Mouse (Mus musculus): Measurements from ENCODE around the gene Pdcd1lg2.
A peak's percentile ranks its signal among the peaks of the same experiment; 100 is the strongest.
"Not testable (repeated sequence)": the region's sequence is repeated elsewhere in the genome, so short reads cannot be mapped to it uniquely, and the experiment has no call there.

Pdcd1lg2 gene

GRCm38 (mm10) chr19:29406042-29407017 lies 4.4 kb upstream of the Pdcd1lg2 start:
- Histone ChIP-seq H3K36me3 (ENCODE audit: insufficient read depth, low read length) (no peaks in the 10 kb centered on the region), H3K4me3 (replicated peaks; ENCODE audit: low read length) (no peak overlapping the region), H3K9me3 (ENCODE audit: low read length) (no peaks in the 10 kb centered on the region), H3K4me1 (replicated peaks; ENCODE audit: low read depth, low read length) (no peaks in the 10 kb centered on the region), H3K27me3 (ENCODE audit: insufficient read depth, low read length) (no peaks in the 10 kb centered on the region)
- no peak for TF ChIP-seq CTCF (conservative IDR thresholded peaks at IDR 0.05; ENCODE audit: low read length)
- no peak for TF ChIP-seq POU5F1 (IDR thresholded peaks at IDR 0.05; ENCODE audit: borderline replicate concordance, low read length)
- no peak for TF ChIP-seq NANOG (IDR thresholded peaks at IDR 0.05; ENCODE audit: borderline replicate concordance, low read length)

GRCm38 (mm10) chr19:29412476-29413420 lies 2.0 kb downstream of the Pdcd1lg2 start:
- Histone ChIP-seq H3K4me1 (replicated peaks; ENCODE audit: low read depth, low read length) (no peaks in the 10 kb centered on the region), H3K36me3 (ENCODE audit: insufficient read depth, low read length) (no peaks in the 10 kb centered on the region), H3K27me3 (ENCODE audit: insufficient read depth, low read length) (no peaks in the 10 kb centered on the region), H3K9me3 (ENCODE audit: low read length) (no peaks in the 10 kb centered on the region), H3K4me3 (replicated peaks; ENCODE audit: low read length) (no peak overlapping the region)
- TF ChIP-seq CTCF (conservative IDR thresholded peaks at IDR 0.05; ENCODE audit: low read length) (no peak), POU5F1 (IDR thresholded peaks at IDR 0.05; ENCODE audit: borderline replicate concordance, low read length) (no peak), NANOG (IDR thresholded peaks at IDR 0.05; ENCODE audit: borderline replicate concordance, low read length) (no peak)

DNA sequence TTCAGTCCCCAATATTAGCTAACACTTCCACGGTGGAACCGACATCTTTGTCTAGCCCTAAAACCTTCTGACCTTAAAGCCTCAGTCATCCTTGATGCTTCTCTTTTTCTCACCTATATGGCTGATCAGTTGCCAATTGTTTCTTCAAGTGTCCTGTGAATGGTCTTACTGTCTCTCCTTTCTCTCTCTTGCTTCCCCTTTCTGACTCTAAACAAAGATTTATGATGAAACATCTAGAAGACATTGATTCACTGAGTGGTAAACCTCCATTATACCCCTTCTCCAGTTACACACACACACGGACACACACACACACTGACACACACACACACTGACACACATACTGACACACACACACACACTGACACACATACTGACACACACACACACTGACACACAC lies 3.8 kb downstream of the Pdcd1lg2 start:
- Histone ChIP-seq H3K4me3 (replicated peaks; ENCODE audit: low read length) (no peak overlapping the region), H3K27me3 (ENCODE audit: insufficient read depth, low read length) (no peaks in the 10 kb centered on the region), H3K4me1 (replicated peaks; ENCODE audit: low read depth, low read length) (no peaks in the 10 kb centered on the region), H3K36me3 (ENCODE audit: insufficient read depth, low read length) (no peaks in the 10 kb centered on the region), H3K9me3 (ENCODE audit: low read length) (no peaks in the 10 kb centered on the region)
- TF ChIP-seq NANOG (IDR thresholded peaks at IDR 0.05; ENCODE audit: borderline replicate concordance, low read length) (peak; percentile 45; the same call in 1 of the 2 replicates), POU5F1 (IDR thresholded peaks at IDR 0.05; ENCODE audit: borderline replicate concordance, low read length) (no peak), CTCF (conservative IDR thresholded peaks at IDR 0.05; ENCODE audit: low read length) (no peak)

DNA sequence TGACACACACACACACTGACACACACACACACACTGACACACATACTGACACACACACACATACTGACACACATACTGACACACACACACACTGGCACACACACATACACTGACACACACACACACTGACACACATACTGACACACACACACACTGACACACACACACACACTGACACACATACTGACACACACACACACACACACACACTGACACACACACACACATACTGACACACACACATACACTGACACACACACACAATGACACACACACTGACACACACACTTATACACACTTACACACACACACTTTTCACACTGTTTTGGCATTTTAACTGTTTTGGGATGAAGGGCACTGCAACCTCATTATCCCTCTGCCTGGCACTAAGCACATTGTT lies 4.2 kb downstream of the Pdcd1lg2 start:
- not testable (repeated sequence) for H3K27me3 ChIP-seq (ENCODE audit: insufficient read depth, low read length); H3K4me3 ChIP-seq (replicated peaks; ENCODE audit: low read length); H3K36me3 ChIP-seq (ENCODE audit: insufficient read depth, low read length); H3K9me3 ChIP-seq (ENCODE audit: low read length); H3K4me1 ChIP-seq (replicated peaks; ENCODE audit: low read depth, low read length)

DNA sequence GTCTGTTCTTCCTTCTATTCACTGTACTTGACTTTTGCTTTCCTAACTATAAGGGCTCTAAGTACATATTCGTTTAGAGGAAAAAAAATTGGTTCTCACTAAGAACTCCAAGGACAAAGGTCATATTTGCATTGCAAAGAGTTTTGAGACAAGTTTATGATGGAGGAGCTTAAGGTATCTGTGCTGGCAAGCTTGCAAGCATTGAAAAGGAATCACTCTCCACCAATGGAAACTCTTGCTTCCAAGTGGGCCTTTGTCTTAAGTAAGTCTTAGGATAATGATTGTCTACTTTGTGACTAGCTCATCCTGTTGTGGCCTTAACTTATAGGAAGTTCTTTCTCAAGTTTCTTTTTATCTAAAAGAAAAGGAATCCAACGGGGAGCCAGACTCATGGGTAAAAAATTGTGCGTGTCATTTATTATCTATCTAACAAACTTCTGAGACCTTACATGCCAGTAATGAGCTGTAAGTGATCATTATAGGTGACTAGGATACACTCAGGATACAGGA lies 5.7 kb downstream of the Pdcd1lg2 start:
- Histone ChIP-seq H3K9me3 (ENCODE audit: low read length) (no peaks in the 10 kb centered on the region), H3K4me3 (replicated peaks; ENCODE audit: low read length) (no peak overlapping the region), H3K4me1 (replicated peaks; ENCODE audit: low read depth, low read length) (no peaks in the 10 kb centered on the region), H3K27me3 (ENCODE audit: insufficient read depth, low read length) (no peaks in the 10 kb centered on the region), H3K36me3 (ENCODE audit: insufficient read depth, low read length) (no peaks in the 10 kb centered on the region)
- TF ChIP-seq POU5F1 (IDR thresholded peaks at IDR 0.05; ENCODE audit: borderline replicate concordance, low read length) (no peak), CTCF (conservative IDR thresholded peaks at IDR 0.05; ENCODE audit: low read length) (no peak), NANOG (IDR thresholded peaks at IDR 0.05; ENCODE audit: borderline replicate concordance, low read length) (no peak)

GRCm38 (mm10) chr19:29417188-29417587 lies 6.5 kb downstream of the Pdcd1lg2 start:
- Histone ChIP-seq H3K4me1 (replicated peaks; ENCODE audit: low read depth, low read length) (no peaks in the 10 kb centered on the region), H3K36me3 (ENCODE audit: insufficient read depth, low read length) (no peaks in the 10 kb centered on the region), H3K27me3 (ENCODE audit: insufficient read depth, low read length) (no peaks in the 10 kb centered on the region), H3K4me3 (replicated peaks; ENCODE audit: low read length) (no peak overlapping the region), H3K9me3 (ENCODE audit: low read length) (no peaks in the 10 kb centered on the region)
- TF ChIP-seq CTCF (conservative IDR thresholded peaks at IDR 0.05; ENCODE audit: low read length) (no peak), NANOG (IDR thresholded peaks at IDR 0.05; ENCODE audit: borderline replicate concordance, low read length) (no peak), POU5F1 (IDR thresholded peaks at IDR 0.05; ENCODE audit: borderline replicate concordance, low read length) (no peak)

DNA sequence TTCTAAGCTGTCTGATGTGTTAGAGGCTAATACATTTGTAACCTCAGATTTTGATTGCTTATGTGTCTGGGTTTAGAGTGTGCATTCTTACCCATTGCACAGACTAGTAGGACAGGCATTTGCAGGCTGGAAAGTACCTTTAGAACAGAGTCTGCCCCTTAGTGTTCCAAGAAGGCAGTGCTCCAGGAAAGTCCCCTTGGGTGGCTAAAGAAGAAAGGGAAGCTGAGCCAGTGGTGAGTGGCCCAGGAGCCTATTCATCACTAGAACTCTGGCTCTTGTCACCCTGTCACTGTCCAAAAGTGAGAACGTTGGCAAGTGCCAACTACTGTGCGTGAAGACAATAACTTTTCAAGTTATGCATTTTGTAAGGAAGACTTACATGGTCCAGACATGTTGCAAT lies 7.2 kb downstream of the Pdcd1lg2 start:
- H3K4me1 ChIP-seq (replicated peaks; ENCODE audit: low read depth, low read length): 0 out of 2 replicates have a peak, but pooled peaks cover 6% of the 10 kb centered on the region
- no peaks in the 10 kb centered on the region for H3K36me3 ChIP-seq (ENCODE audit: insufficient read depth, low read length)
- no peaks in the 10 kb centered on the region for H3K27me3 ChIP-seq (ENCODE audit: insufficient read depth, low read length)
- TF ChIP-seq CTCF (conservative IDR thresholded peaks at IDR 0.05; ENCODE audit: low read length) (no peak), POU5F1 (IDR thresholded peaks at IDR 0.05; ENCODE audit: borderline replicate concordance, low read length) (no peak), NANOG (IDR thresholded peaks at IDR 0.05; ENCODE audit: borderline replicate concordance, low read length) (no peak)
- H3K9me3 ChIP-seq (ENCODE audit: low read length): no peaks in the 10 kb centered on the region
- H3K4me3 ChIP-seq (replicated peaks; ENCODE audit: low read length): no peak overlapping the region

DNA sequence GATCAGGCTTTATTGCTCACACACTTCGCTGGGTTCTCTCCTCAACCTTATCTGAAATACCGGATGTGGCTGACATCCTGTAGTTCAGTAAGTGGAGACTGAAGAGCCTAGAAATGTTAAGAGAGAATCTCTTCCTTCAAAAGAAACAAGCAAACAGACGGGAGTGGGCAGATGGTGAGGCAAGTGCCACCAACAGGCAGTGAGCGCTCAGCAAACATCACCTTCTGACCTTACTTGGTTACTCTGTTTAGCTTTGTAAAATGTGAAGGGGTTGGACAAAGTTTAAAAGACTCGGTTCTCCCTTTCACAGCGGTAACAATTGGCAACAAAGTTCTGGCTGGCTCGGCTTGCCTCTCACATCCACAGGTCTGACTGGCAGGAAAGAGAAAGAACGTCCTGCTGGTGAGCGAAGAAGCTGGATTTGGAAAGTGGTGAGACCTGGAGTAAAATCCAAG lies 8.0 kb downstream of the Pdcd1lg2 start:
- Histone ChIP-seq H3K36me3 (ENCODE audit: insufficient read depth, low read length) (no peaks in the 10 kb centered on the region), H3K4me1 (replicated peaks; ENCODE audit: low read depth, low read length) (peaks cover 7% of the 10 kb centered on the region; the same call in 1 of the 2 replicates), H3K9me3 (ENCODE audit: low read length) (no peaks in the 10 kb centered on the region), H3K27me3 (ENCODE audit: insufficient read depth, low read length) (no peaks in the 10 kb centered on the region), H3K4me3 (replicated peaks; ENCODE audit: low read length) (no peak overlapping the region)
- TF ChIP-seq POU5F1 (IDR thresholded peaks at IDR 0.05; ENCODE audit: borderline replicate concordance, low read length) (no peak), NANOG (IDR thresholded peaks at IDR 0.05; ENCODE audit: borderline replicate concordance, low read length) (no peak), CTCF (conservative IDR thresholded peaks at IDR 0.05; ENCODE audit: low read length) (no peak)
